Comparison of ENCODE assay signal across 17 mouse cellular contexts in genomic region chr2:93012976-93013375, GRCm38 (mm10). TPM values are rescaled to one million over a fixed set of nuclear protein-coding genes. Genes with fewer than 3 reads are reported as not detected.
A peak's percentile ranks its signal among the peaks of the same experiment; 100 is the strongest.
DNase-seq lines count a peak whose midpoint lies in the region; ATAC-seq and TF ChIP-seq lines count a peak whose summit lies in the region.
"Had no signal": no experiment of that assay in that cellular context is flagged by ENCODE, and none has a peak within 500 bp of the region (broad histone marks: within the 10 kb centered on the region; RNA-seq: fewer than 3 reads in every experiment).

No protein-coding gene starts in this region.

- peak overlapping the region; percentile 89 for H3K4me2 ChIP-seq in embryonic facial prominence, embryonic 13.5 days
- peak overlapping the region; percentile 74 for H3K4me2 ChIP-seq in liver, embryonic 11.5 days
- no peak overlapping the region for H3K4me2 ChIP-seq in liver, postnatal 0 days (ENCODE audit: low read depth, low read length)
- peak overlapping the region; percentile 100; the same call in 1 of the 2 replicates for H3K4me2 ChIP-seq in intestine, postnatal 0 days (replicated peaks; ENCODE audit: low read depth)
- H3K4me2 ChIP-seq: hindbrain, embryonic 12.5 days; midbrain, embryonic 11.5 days had no signal

- TF ChIP-seq CTCF in liver, postnatal 0 days (IDR thresholded peaks at IDR 0.05; ENCODE audit: low read depth), result no peak
- TF ChIP-seq CTCF in intestine, postnatal 0 days (IDR thresholded peaks at IDR 0.05; ENCODE audit: low read depth), result no peak

- H3K27ac ChIP-seq in embryonic facial prominence, embryonic 13.5 days, result no peak overlapping the region
- H3K27ac ChIP-seq in embryonic facial prominence, embryonic 10.5 days (replicated peaks), result no peak overlapping the region
- H3K27ac ChIP-seq in liver, embryonic 11.5 days (ENCODE audit: low read depth, low read length), result peak overlapping the region; percentile 86; the same call in 1 of the 2 replicates
- no peak overlapping the region for H3K27ac ChIP-seq in liver, postnatal 0 days (ENCODE audit: low read depth)
- H3K27ac ChIP-seq in intestine, postnatal 0 days (ENCODE audit: low read depth, low read length), result no peak overlapping the region
- H3K27ac ChIP-seq: hindbrain, embryonic 12.5 days had no signal

- ATAC-seq in embryonic facial prominence, embryonic 13.5 days (ENCODE audit: insufficient number of reproducible peaks, insufficient read depth, low FRiP score, low TSS enrichment, low read depth), result no peak
- ATAC-seq in liver, embryonic 11.5 days (replicated peaks; ENCODE audit: low FRiP score), result no peak
- ATAC-seq in liver, postnatal 0 days, result no peak
- no peak for ATAC-seq in intestine, postnatal 0 days
- ATAC-seq: inflammation-experienced regulatory T-cells, adult 6 months had no signal

- H3K4me1 ChIP-seq in embryonic facial prominence, embryonic 13.5 days, result peaks cover 44% of the 10 kb centered on the region
- H3K4me1 ChIP-seq in embryonic facial prominence, embryonic 10.5 days, result peaks cover 32% of the 10 kb centered on the region
- peaks cover 42% of the 10 kb centered on the region for H3K4me1 ChIP-seq in liver, embryonic 11.5 days (replicated peaks; ENCODE audit: control insufficient read depth, insufficient read depth, low read length)
- peaks cover 13% of the 10 kb centered on the region for H3K4me1 ChIP-seq in liver, postnatal 0 days (ENCODE audit: insufficient read depth)
- H3K4me1 ChIP-seq in intestine, postnatal 0 days (replicated peaks; ENCODE audit: control insufficient read depth, insufficient read depth, low read length), result peaks cover 9% of the 10 kb centered on the region; the same call in 1 of the 2 replicates

- peaks cover 38% of the 10 kb centered on the region for H3K36me3 ChIP-seq in embryonic facial prominence, embryonic 13.5 days
- peaks cover 40% of the 10 kb centered on the region for H3K36me3 ChIP-seq in embryonic facial prominence, embryonic 10.5 days (replicated peaks)
- peaks cover 12% of the 10 kb centered on the region; the same call in 1 of the 2 replicates for H3K36me3 ChIP-seq in liver, embryonic 11.5 days (ENCODE audit: control insufficient read depth, insufficient read depth, low read length)
- no peaks in the 10 kb centered on the region for H3K36me3 ChIP-seq in liver, postnatal 0 days (replicated peaks; ENCODE audit: insufficient read depth, low read length)
- peaks cover 19% of the 10 kb centered on the region for H3K36me3 ChIP-seq in intestine, postnatal 0 days (ENCODE audit: control insufficient read depth, insufficient read depth)

- no peak overlapping the region for H3K4me3 ChIP-seq in embryonic facial prominence, embryonic 13.5 days
- H3K4me3 ChIP-seq in embryonic facial prominence, embryonic 10.5 days, result no peak overlapping the region
- H3K4me3 ChIP-seq in liver, embryonic 11.5 days (ENCODE audit: low read depth, low read length), result no peak overlapping the region
- H3K4me3 ChIP-seq in liver, postnatal 0 days (ENCODE audit: low read depth, low read length), result no peak overlapping the region
- no peak overlapping the region for H3K4me3 ChIP-seq in intestine, postnatal 0 days (ENCODE audit: low read depth, low read length)
- H3K4me3 ChIP-seq: hindbrain, embryonic 12.5 days had no signal

- no peak overlapping the region for H3K9ac ChIP-seq in embryonic facial prominence, embryonic 13.5 days
- H3K9ac ChIP-seq in liver, embryonic 11.5 days (ENCODE audit: low read depth, low read length), result no peak overlapping the region; the same call in 1 of the 2 replicates
- H3K9ac ChIP-seq in liver, postnatal 0 days (replicated peaks), result no peak overlapping the region
- H3K9ac ChIP-seq in intestine, postnatal 0 days (ENCODE audit: low read depth, low read length), result no peak overlapping the region
- H3K9ac ChIP-seq: hindbrain, embryonic 12.5 days had no signal

- no peak for DNase-seq in embryonic facial prominence, embryonic 10.5 days (ENCODE audit: low spot score)
- no peak for DNase-seq in liver, embryonic 11.5 days (ENCODE audit: low spot score)
- no peak for DNase-seq in liver, postnatal 0 days
- no peak for DNase-seq in urinary bladder, postnatal 14 days (ENCODE audit: low spot score)
- no peak for DNase-seq in gastrocnemius, adult 8-10 months (ENCODE audit: low spot score in 2 of 2)
- DNase-seq: cerebellum, adult 11-12 months; cerebellum, postnatal 14 days; heart, postnatal 10 days; lung, adult 2 months; lung, postnatal 36 days; right cerebral cortex, postnatal 4 days; thymus, postnatal 36 days had no signal

- WGBS in embryonic facial prominence, embryonic 13.5 days, result 95% methylated on average over 3 of the region's 3 CpGs
- WGBS in embryonic facial prominence, embryonic 10.5 days, result 91% methylated on average over 3 of the region's 3 CpGs
- WGBS in liver, embryonic 11.5 days, result 79% methylated on average over 3 of the region's 3 CpGs
- WGBS in liver, postnatal 0 days (ENCODE audit: insufficient replicate concordance), result 79% methylated on average over 3 of the region's 3 CpGs
- WGBS in intestine, postnatal 0 days, result 79% methylated on average over 3 of the region's 3 CpGs

- no peaks in the 10 kb centered on the region for H3K9me3 ChIP-seq in embryonic facial prominence, embryonic 13.5 days
- H3K9me3 ChIP-seq in embryonic facial prominence, embryonic 10.5 days, result no peaks in the 10 kb centered on the region
- no peaks in the 10 kb centered on the region for H3K9me3 ChIP-seq in liver, embryonic 11.5 days (ENCODE audit: control insufficient read depth, low read length)
- no peaks in the 10 kb centered on the region for H3K9me3 ChIP-seq in liver, postnatal 0 days (ENCODE audit: low read length)
- H3K9me3 ChIP-seq in intestine, postnatal 0 days (ENCODE audit: control insufficient read depth), result no peaks in the 10 kb centered on the region
- H3K9me3 ChIP-seq: hindbrain, embryonic 12.5 days had no signal

- no peak for TF ChIP-seq EP300 in liver, postnatal 0 days (IDR thresholded peaks at IDR 0.05; ENCODE audit: low read depth)

- no peaks in the 10 kb centered on the region for H3K27me3 ChIP-seq in embryonic facial prominence, embryonic 13.5 days
- H3K27me3 ChIP-seq in embryonic facial prominence, embryonic 10.5 days (replicated peaks; ENCODE audit: low read depth, poor library complexity, severe bottlenecking), result peaks cover 11% of the 10 kb centered on the region; the same call in 1 of the 2 replicates
- no peaks in the 10 kb centered on the region for H3K27me3 ChIP-seq in liver, embryonic 11.5 days (replicated peaks; ENCODE audit: control insufficient read depth, insufficient read depth, low read length)
- no peaks in the 10 kb centered on the region for H3K27me3 ChIP-seq in liver, postnatal 0 days (ENCODE audit: insufficient read depth, low read length)
- no peaks in the 10 kb centered on the region for H3K27me3 ChIP-seq in intestine, postnatal 0 days (replicated peaks; ENCODE audit: control insufficient read depth, insufficient read depth, low read length)
- H3K27me3 ChIP-seq: hindbrain, embryonic 12.5 days had no signal

RNA-seq across cellular contexts. Expression of gene Prdm11, which starts 33.0 kb away (rescaled TPM):
- 7.8 and 8.7 TPM in 2 replicates for polyA plus RNA-seq in embryonic facial prominence, embryonic 13.5 days (2015; fragmentation: Nextera tagmentation; extraction: Ambion mirVana)
- polyA plus RNA-seq in embryonic facial prominence, embryonic 10.5 days (2016; fragmentation: Nextera tagmentation; extraction: Ambion mirVana), result 2.9 and 3.5 TPM in 2 replicates
- 5.0 and 6.4 TPM in 2 replicates for polyA plus RNA-seq in liver, embryonic 11.5 days (2014; fragmentation: Nextera tagmentation; extraction: Ambion mirVana)
- polyA plus RNA-seq in liver, postnatal 0 days (2015; fragmentation: Nextera tagmentation; extraction: Ambion mirVana), result 0.86 and 1.2 TPM in 2 replicates
- 2.3 and 2.6 TPM in 2 replicates for polyA plus RNA-seq in intestine, postnatal 0 days (2015; fragmentation: Nextera tagmentation; extraction: Ambion mirVana)
- under 1 TPM; 0.27 to 0.97 (median 0.53) TPM for total RNA-seq in gastrocnemius, adult 8-10 months (2022)
